Mouse (Mus musculus) brain, embryonic 14.5 days (tissue): ENCODE measurements around the gene Btbd35f23.
"Not testable (repeated sequence)": the region's sequence is repeated elsewhere in the genome, so short reads cannot be mapped to it uniquely, and the experiment has no call there.

Source experiments
- CTCF ChIP-seq: fragments of 200-500 bp; IDR thresholded peaks from 2 replicates; pipeline ENCODE4 v1.5.1; 2012; ENCODE audit warnings: inconsistent platforms, mild to moderate bottlenecking, moderate library complexity, borderline replicate concordance; ENCODE audit not compliant: insufficient read depth, insufficient read length; ENCODE audit errors: extremely low read depth
- POLR2A ChIP-seq: fragments of 200-500 bp; IDR thresholded peaks from 2 replicates; pipeline ENCODE4 v1.6.1; 2012; ENCODE audit warnings: mild to moderate bottlenecking, inconsistent platforms, borderline replicate concordance; ENCODE audit not compliant: poor library complexity, insufficient read depth, insufficient read length, severe bottlenecking; ENCODE audit errors: extremely low read depth

- not testable (repeated sequence) for TF ChIP-seq POLR2A, CTCF
Measured at GRCm38 (mm10) chrX:3076575-3076974, at the start of gene Btbd35f23.
